Mouse (Mus musculus): Measurements from ENCODE around the gene Bcor. TPM values are rescaled to one million over a fixed set of nuclear protein-coding genes. Genes with fewer than 3 reads are reported as not detected.
A peak's percentile ranks its signal among the peaks of the same experiment; 100 is the strongest.

Gene Bcor
- polyA plus RNA-seq, 1 experiment from 2014 or later: 14.5 TPM

- Histone ChIP-seq H3K27ac (ENCODE audit: low read depth, low read length) (no peak overlapping the region), H3K4me2 (no peak overlapping the region), H3K9ac (ENCODE audit: low read depth, low read length) (no peak overlapping the region), H3K4me1 (replicated peaks; ENCODE audit: control insufficient read depth, insufficient read depth, low read length) (no peaks in the 10 kb centered on the region), H3K4me3 (ENCODE audit: low read depth, low read length) (no peak overlapping the region), H3K36me3 (ENCODE audit: control insufficient read depth, insufficient read depth, low read length) (no peaks in the 10 kb centered on the region), H3K9me3 (ENCODE audit: control insufficient read depth, low read length) (no peaks in the 10 kb centered on the region), H3K27me3 (replicated peaks; ENCODE audit: control insufficient read depth, insufficient read depth, low read length) (peaks cover 38% of the 10 kb centered on the region)
- DNase-seq (ENCODE audit: low spot score) (no peak), ATAC-seq (replicated peaks; ENCODE audit: low FRiP score) (no peak)
- WGBS: 77% methylated on average over 12 of the region's 12 CpGs
These were observed 63.2 kb downstream of the Bcor start for GRCm38 (mm10) chrX:12096783-12097526.

- Histone ChIP-seq H3K27ac (ENCODE audit: low read depth, low read length) (no peak overlapping the region), H3K9me3 (ENCODE audit: control insufficient read depth, low read length) (no peaks in the 10 kb centered on the region), H3K4me3 (ENCODE audit: low read depth, low read length) (no peak overlapping the region), H3K36me3 (ENCODE audit: control insufficient read depth, insufficient read depth, low read length) (no peaks in the 10 kb centered on the region), H3K9ac (ENCODE audit: low read depth, low read length) (no peak overlapping the region), H3K27me3 (replicated peaks; ENCODE audit: control insufficient read depth, insufficient read depth, low read length) (peaks cover 70% of the 10 kb centered on the region), H3K4me1 (replicated peaks; ENCODE audit: control insufficient read depth, insufficient read depth, low read length) (peaks cover 11% of the 10 kb centered on the region), H3K4me2 (no peak overlapping the region)
- no peak for DNase-seq (ENCODE audit: low spot score)
- WGBS: 74% methylated on average over 4 of the region's 4 CpGs
- ATAC-seq (replicated peaks; ENCODE audit: low FRiP score): no peak
These were observed 66.8 kb downstream of the Bcor start for GRCm38 (mm10) chrX:12093371-12093770.

- H3K27ac ChIP-seq (ENCODE audit: low read depth, low read length): peak overlapping the region; percentile 68; the same call in 1 of the 2 replicates
- WGBS: 2% methylated on average over 52 of the region's 56 CpGs
- H3K36me3 ChIP-seq (ENCODE audit: control insufficient read depth, insufficient read depth, low read length): no peaks in the 10 kb centered on the region
- ATAC-seq (replicated peaks; ENCODE audit: low FRiP score): no peak
- H3K4me2 ChIP-seq: peak overlapping the region; percentile 87
- no peaks in the 10 kb centered on the region for H3K9me3 ChIP-seq (ENCODE audit: control insufficient read depth, low read length)
- peak overlapping the region; percentile 54 for H3K4me3 ChIP-seq (ENCODE audit: low read depth, low read length)
- peak overlapping the region; percentile 64 for H3K9ac ChIP-seq (ENCODE audit: low read depth, low read length)
- peaks cover 11% of the 10 kb centered on the region for H3K4me1 ChIP-seq (replicated peaks; ENCODE audit: control insufficient read depth, insufficient read depth, low read length)
- H3K27me3 ChIP-seq (replicated peaks; ENCODE audit: control insufficient read depth, insufficient read depth, low read length): peaks cover 78% of the 10 kb centered on the region
- DNase-seq (ENCODE audit: low spot score): peak; percentile 46
These were observed 68.6 kb downstream of the Bcor start for GRCm38 (mm10) chrX:12091431-12092061.

GRCm38 (mm10) chrX:12090871-12091404 lies 69.2 kb downstream of the Bcor start:
- Histone ChIP-seq H3K9ac (ENCODE audit: low read depth, low read length) (peak overlapping the region; percentile 64), H3K36me3 (ENCODE audit: control insufficient read depth, insufficient read depth, low read length) (no peaks in the 10 kb centered on the region), H3K27me3 (replicated peaks; ENCODE audit: control insufficient read depth, insufficient read depth, low read length) (peaks cover 81% of the 10 kb centered on the region), H3K4me2 (peak overlapping the region; percentile 87), H3K9me3 (ENCODE audit: control insufficient read depth, low read length) (no peaks in the 10 kb centered on the region), H3K4me3 (ENCODE audit: low read depth, low read length) (peak overlapping the region; percentile 54), H3K4me1 (replicated peaks; ENCODE audit: control insufficient read depth, insufficient read depth, low read length) (peaks cover 11% of the 10 kb centered on the region), H3K27ac (ENCODE audit: low read depth, low read length) (peak overlapping the region; percentile 68)
- DNase-seq (ENCODE audit: low spot score) (peak; percentile 65), ATAC-seq (replicated peaks; ENCODE audit: low FRiP score) (peak; percentile 29; the same call in 1 of the 2 replicates)
- WGBS: 3% methylated on average over 24 of the region's 47 CpGs

GRCm38 (mm10) chrX:12090151-12090870 lies 69.8 kb downstream of the Bcor start:
- Histone ChIP-seq H3K27ac (ENCODE audit: low read depth, low read length) (peak overlapping the region; percentile 68), H3K9me3 (ENCODE audit: control insufficient read depth, low read length) (no peaks in the 10 kb centered on the region), H3K36me3 (ENCODE audit: control insufficient read depth, insufficient read depth, low read length) (no peaks in the 10 kb centered on the region), H3K4me1 (replicated peaks; ENCODE audit: control insufficient read depth, insufficient read depth, low read length) (peaks cover 17% of the 10 kb centered on the region), H3K27me3 (replicated peaks; ENCODE audit: control insufficient read depth, insufficient read depth, low read length) (peaks cover 87% of the 10 kb centered on the region), H3K4me3 (ENCODE audit: low read depth, low read length) (peak overlapping the region; percentile 54), H3K4me2 (peak overlapping the region; percentile 87), H3K9ac (ENCODE audit: low read depth, low read length) (peak overlapping the region; percentile 64; the same call in 1 of the 2 replicates)
- ATAC-seq (replicated peaks; ENCODE audit: low FRiP score) (0 out of 2 replicates have a peak, but pooled peaks have one; percentile 12), DNase-seq (ENCODE audit: low spot score) (peak; percentile 44)
- WGBS: 4% methylated on average over 37 of the region's 37 CpGs

GRCm38 (mm10) chrX:12089353-12090081 lies 70.6 kb downstream of the Bcor start:
- peak overlapping the region; percentile 87 for H3K4me2 ChIP-seq
- DNase-seq (ENCODE audit: low spot score): no peak
- peaks cover 20% of the 10 kb centered on the region for H3K4me1 ChIP-seq (replicated peaks; ENCODE audit: control insufficient read depth, insufficient read depth, low read length)
- no peaks in the 10 kb centered on the region for H3K9me3 ChIP-seq (ENCODE audit: control insufficient read depth, low read length)
- 0 out of 2 replicates have a peak overlapping the region, but pooled peaks have one; percentile 2 for H3K4me3 ChIP-seq (ENCODE audit: low read depth, low read length)
- H3K27ac ChIP-seq (ENCODE audit: low read depth, low read length): peak overlapping the region; percentile 73; the same call in 1 of the 2 replicates
- no peak overlapping the region; the same call in 1 of the 2 replicates for H3K9ac ChIP-seq (ENCODE audit: low read depth, low read length)
- 5% methylated on average over 52 of the region's 52 CpGs for WGBS
- no peak for ATAC-seq (replicated peaks; ENCODE audit: low FRiP score)
- H3K36me3 ChIP-seq (ENCODE audit: control insufficient read depth, insufficient read depth, low read length): no peaks in the 10 kb centered on the region
- peaks cover 93% of the 10 kb centered on the region for H3K27me3 ChIP-seq (replicated peaks; ENCODE audit: control insufficient read depth, insufficient read depth, low read length)

GRCm38 (mm10) chrX:12089027-12089340 lies 71.2 kb downstream of the Bcor start:
- Histone ChIP-seq H3K4me1 (replicated peaks; ENCODE audit: control insufficient read depth, insufficient read depth, low read length) (peaks cover 20% of the 10 kb centered on the region), H3K4me2 (peak overlapping the region; percentile 87), H3K36me3 (ENCODE audit: control insufficient read depth, insufficient read depth, low read length) (no peaks in the 10 kb centered on the region), H3K9me3 (ENCODE audit: control insufficient read depth, low read length) (no peaks in the 10 kb centered on the region), H3K27ac (ENCODE audit: low read depth, low read length) (peak overlapping the region; percentile 73), H3K4me3 (ENCODE audit: low read depth, low read length) (peak overlapping the region; percentile 52), H3K27me3 (replicated peaks; ENCODE audit: control insufficient read depth, insufficient read depth, low read length) (peaks cover 94% of the 10 kb centered on the region), H3K9ac (ENCODE audit: low read depth, low read length) (peak overlapping the region; percentile 62; the same call in 1 of the 2 replicates)
- peak; percentile 57 for DNase-seq (ENCODE audit: low spot score)
- no peak for ATAC-seq (replicated peaks; ENCODE audit: low FRiP score)
- 5% methylated on average over 12 of the region's 13 CpGs for WGBS

All from liver, embryonic 11.5 days (tissue).